Mouse (Mus musculus): ENCODE measurements around the gene Thap8. TPM values are rescaled to one million over a fixed set of nuclear protein-coding genes. Genes with fewer than 3 reads are reported as not detected.

Thap8 gene
- polyA plus RNA-seq, 1 experiment from 2014 or later: 0.22 TPM

GRCm38 (mm10) chr7:30309395-30310129 lies 29.7 kb downstream of the Thap8 start:
- H3K36me3 ChIP-seq (ENCODE audit: control insufficient read depth, insufficient read depth, low read length): no peaks in the 10 kb centered on the region
- no peaks in the 10 kb centered on the region for H3K9me3 ChIP-seq (ENCODE audit: control insufficient read depth, low read length)
- H3K27ac ChIP-seq (ENCODE audit: low read length): 0 out of 2 replicates have a peak overlapping the region, but pooled peaks have one; percentile 6
- WGBS: 58% methylated on average over 15 of the region's 15 CpGs
- ATAC-seq: no peak
- H3K4me1 ChIP-seq (ENCODE audit: control insufficient read depth, insufficient read depth, low read length): peaks cover 20% of the 10 kb centered on the region
- H3K9ac ChIP-seq (ENCODE audit: low read depth, low read length): peak overlapping the region; percentile 69
- no peaks in the 10 kb centered on the region for H3K27me3 ChIP-seq (replicated peaks; ENCODE audit: control insufficient read depth, insufficient read depth, low read length)
- peak overlapping the region; percentile 67 for H3K4me3 ChIP-seq (ENCODE audit: low read length)
- H3K4me2 ChIP-seq (ENCODE audit: low read depth, low read length): peak overlapping the region; percentile 80

GRCm38 (mm10) chr7:30310136-30310535 lies 30.2 kb downstream of the Thap8 start:
- Histone ChIP-seq H3K9me3 (ENCODE audit: control insufficient read depth, low read length) (no peaks in the 10 kb centered on the region), H3K36me3 (ENCODE audit: control insufficient read depth, insufficient read depth, low read length) (no peaks in the 10 kb centered on the region), H3K4me3 (ENCODE audit: low read length) (no peak overlapping the region), H3K4me2 (ENCODE audit: low read depth, low read length) (no peak overlapping the region), H3K27ac (ENCODE audit: low read length) (no peak overlapping the region), H3K4me1 (ENCODE audit: control insufficient read depth, insufficient read depth, low read length) (peaks cover 20% of the 10 kb centered on the region), H3K9ac (ENCODE audit: low read depth, low read length) (no peak overlapping the region), H3K27me3 (replicated peaks; ENCODE audit: control insufficient read depth, insufficient read depth, low read length) (no peaks in the 10 kb centered on the region)
- WGBS: 81% methylated on average over 12 of the region's 12 CpGs
- ATAC-seq: no peak

GRCm38 (mm10) chr7:30313666-30314320 lies 33.9 kb downstream of the Thap8 start:
- H3K4me2 ChIP-seq (ENCODE audit: low read depth, low read length): no peak overlapping the region
- H3K27ac ChIP-seq (ENCODE audit: low read length): no peak overlapping the region
- no peaks in the 10 kb centered on the region for H3K9me3 ChIP-seq (ENCODE audit: control insufficient read depth, low read length)
- H3K27me3 ChIP-seq (replicated peaks; ENCODE audit: control insufficient read depth, insufficient read depth, low read length): no peaks in the 10 kb centered on the region
- ATAC-seq: no peak
- H3K9ac ChIP-seq (ENCODE audit: low read depth, low read length): no peak overlapping the region
- no peak overlapping the region for H3K4me3 ChIP-seq (ENCODE audit: low read length)
- no peaks in the 10 kb centered on the region for H3K36me3 ChIP-seq (ENCODE audit: control insufficient read depth, insufficient read depth, low read length)
- WGBS: 47% methylated on average over 27 of the region's 27 CpGs
- H3K4me1 ChIP-seq (ENCODE audit: control insufficient read depth, insufficient read depth, low read length): peaks cover 17% of the 10 kb centered on the region

- peak within 1 kb of the TSS; percentile 1; the same call in 1 of the 2 replicates for H3K27ac ChIP-seq (ENCODE audit: low read length)
- no peaks in the 10 kb centered on the region for H3K27me3 ChIP-seq (replicated peaks; ENCODE audit: control insufficient read depth, insufficient read depth, low read length)
- peak within 1 kb of the TSS; percentile 60 for H3K9ac ChIP-seq (ENCODE audit: low read depth, low read length)
- no peaks in the 10 kb centered on the region for H3K9me3 ChIP-seq (ENCODE audit: control insufficient read depth, low read length)
- H3K36me3 ChIP-seq (ENCODE audit: control insufficient read depth, insufficient read depth, low read length): no peaks in the 10 kb centered on the region
- peak within 1 kb of the TSS; percentile 53 for H3K4me3 ChIP-seq (ENCODE audit: low read length)
- peak within 1 kb of the TSS; percentile 57 for H3K4me2 ChIP-seq (ENCODE audit: low read depth, low read length)
- ATAC-seq: peak; percentile 88
- 3% methylated on average over 9 of the region's 9 CpGs for WGBS
- H3K4me1 ChIP-seq (ENCODE audit: control insufficient read depth, insufficient read depth, low read length): peaks cover 11% of the 10 kb centered on the region
These were observed 34.8 kb downstream of the Thap8 start, which contains the start of gene Syne4 for GRCm38 (mm10) chr7:30314721-30315155. Gene Syne4, plus strand, starts transcription at chr7:30314807.

GRCm38 (mm10) chr7:30315559-30316529 lies 36.0 kb downstream of the Thap8 start:
- peak overlapping the region; percentile 60 for H3K9ac ChIP-seq (ENCODE audit: low read depth, low read length)
- no peak for ATAC-seq

GRCm38 (mm10) chr7:30318142-30318541 lies 38.2 kb downstream of the Thap8 start:
- Histone ChIP-seq H3K9ac (ENCODE audit: low read depth, low read length) (no peak overlapping the region), H3K27me3 (replicated peaks; ENCODE audit: control insufficient read depth, insufficient read depth, low read length) (no peaks in the 10 kb centered on the region), H3K9me3 (ENCODE audit: control insufficient read depth, low read length) (no peaks in the 10 kb centered on the region), H3K4me2 (ENCODE audit: low read depth, low read length) (no peak overlapping the region), H3K27ac (ENCODE audit: low read length) (no peak overlapping the region), H3K4me3 (ENCODE audit: low read length) (no peak overlapping the region), H3K36me3 (ENCODE audit: control insufficient read depth, insufficient read depth, low read length) (no peaks in the 10 kb centered on the region), H3K4me1 (ENCODE audit: control insufficient read depth, insufficient read depth, low read length) (peaks cover 12% of the 10 kb centered on the region)
- no peak for ATAC-seq
- WGBS: 95% methylated on average over 3 of the region's 3 CpGs

More at GRCm38 (mm10) chr7:30315559-30316529, 36.0 kb downstream of the Thap8 start:
- H3K36me3 ChIP-seq (ENCODE audit: control insufficient read depth, insufficient read depth, low read length): no peaks in the 10 kb centered on the region
- WGBS: 65% methylated on average over 13 of the region's 13 CpGs
- peak overlapping the region; percentile 57 for H3K4me2 ChIP-seq (ENCODE audit: low read depth, low read length)
- H3K4me3 ChIP-seq (ENCODE audit: low read length): peak overlapping the region; percentile 53
- H3K27ac ChIP-seq (ENCODE audit: low read length): no peak overlapping the region
- H3K27me3 ChIP-seq (replicated peaks; ENCODE audit: control insufficient read depth, insufficient read depth, low read length): no peaks in the 10 kb centered on the region
- H3K4me1 ChIP-seq (ENCODE audit: control insufficient read depth, insufficient read depth, low read length): peaks cover 8% of the 10 kb centered on the region; the same call in 1 of the 2 replicates
- H3K9me3 ChIP-seq (ENCODE audit: control insufficient read depth, low read length): no peaks in the 10 kb centered on the region

GRCm38 (mm10) chr7:30320946-30321345 lies 41.1 kb downstream of the Thap8 start:
- H3K4me1 ChIP-seq (ENCODE audit: control insufficient read depth, insufficient read depth, low read length): peaks cover 4% of the 10 kb centered on the region
- ATAC-seq: no peak
- peak overlapping the region; percentile 68 for H3K4me2 ChIP-seq (ENCODE audit: low read depth, low read length)
- no peak overlapping the region for H3K27ac ChIP-seq (ENCODE audit: low read length)
- H3K9ac ChIP-seq (ENCODE audit: low read depth, low read length): peak overlapping the region; percentile 32; the same call in 1 of the 2 replicates
- no peaks in the 10 kb centered on the region for H3K36me3 ChIP-seq (ENCODE audit: control insufficient read depth, insufficient read depth, low read length)
- peak overlapping the region; percentile 68; the same call in 1 of the 2 replicates for H3K4me3 ChIP-seq (ENCODE audit: low read length)
- no peaks in the 10 kb centered on the region for H3K27me3 ChIP-seq (replicated peaks; ENCODE audit: control insufficient read depth, insufficient read depth, low read length)
- H3K9me3 ChIP-seq (ENCODE audit: control insufficient read depth, low read length): 0 out of 2 replicates have a peak, but pooled peaks cover 3% of the 10 kb centered on the region
- WGBS: 69% methylated on average over 2 of the region's 2 CpGs

- Histone ChIP-seq H3K4me1 (ENCODE audit: control insufficient read depth, insufficient read depth, low read length) (peaks cover 4% of the 10 kb centered on the region), H3K27me3 (replicated peaks; ENCODE audit: control insufficient read depth, insufficient read depth, low read length) (no peaks in the 10 kb centered on the region), H3K9ac (ENCODE audit: low read depth, low read length) (peak within 1 kb of the TSS; percentile 79), H3K27ac (ENCODE audit: low read length) (peak within 1 kb of the TSS; percentile 89), H3K36me3 (ENCODE audit: control insufficient read depth, insufficient read depth, low read length) (no peaks in the 10 kb centered on the region), H3K4me2 (ENCODE audit: low read depth, low read length) (peak within 1 kb of the TSS; percentile 68), H3K4me3 (ENCODE audit: low read length) (peak within 1 kb of the TSS; percentile 68), H3K9me3 (ENCODE audit: control insufficient read depth, low read length) (0 out of 2 replicates have a peak, but pooled peaks cover 3% of the 10 kb centered on the region)
- peak; percentile 67 for ATAC-seq
- WGBS: under 1% methylated on average over 63 of the region's 63 CpGs
These were observed 41.8 kb downstream of the Thap8 start, which contains the start of gene E130208F15Rik for GRCm38 (mm10) chr7:30321539-30322284. Gene E130208F15Rik, plus strand, starts transcription at chr7:30321740.
